Mouse (Mus musculus) megakaryocyte, embryonic 14.5 days (primary cell): Measurements from ENCODE around the gene Rap1gap.

Experiments used
- FLI1 ChIP-seq: IDR thresholded peaks from 2 replicates; pipeline ENCODE4 v1.6.1; 2012; ENCODE audit warnings: low read length, inconsistent platforms, mixed read lengths
- GATA1 ChIP-seq: IDR thresholded peaks from 3 replicates; pipeline ENCODE4 v1.6.1; 2012; ENCODE audit warnings: mixed read lengths, low read length, inconsistent platforms, borderline replicate concordance

DNA sequence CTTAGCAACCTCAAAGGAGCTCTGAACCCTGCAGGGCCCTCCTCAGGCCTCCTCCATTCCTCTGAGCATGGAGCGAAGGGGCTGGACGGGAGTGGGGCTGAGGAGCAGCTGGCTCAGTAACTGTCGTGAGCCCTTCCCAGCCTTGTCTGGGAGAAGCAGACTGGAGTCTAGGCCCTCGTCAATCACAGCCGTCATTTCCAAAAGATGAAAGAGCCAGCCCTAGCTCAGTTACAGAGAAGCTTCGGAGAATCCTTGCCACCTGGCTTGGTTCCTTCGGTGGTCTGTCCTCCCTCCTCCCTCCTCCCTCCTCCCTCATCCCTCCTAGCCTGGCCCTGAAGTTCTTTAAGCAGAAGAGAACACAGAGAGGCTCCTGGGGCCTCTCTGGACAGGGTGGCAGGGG lies 16.2 kb downstream of the Rap1gap start:
- TF ChIP-seq GATA1 = no peak
- no peak for TF ChIP-seq FLI1
